ENCODE assay signal across 8 mouse cellular contexts in genomic region chr13:88823522-88824419, GRCm38 (mm10). TPM values are rescaled to one million over a fixed set of nuclear protein-coding genes. Genes with fewer than 3 reads are reported as not detected.
DNase-seq lines count a peak whose midpoint lies in the region; ATAC-seq and TF ChIP-seq lines count a peak whose summit lies in the region.

No protein-coding gene starts in this region.

- peaks cover 15% of the 10 kb centered on the region for H3K4me1 ChIP-seq in heart, embryonic 16.5 days (ENCODE audit: control insufficient read depth, insufficient read depth, low read length)
- no peaks in the 10 kb centered on the region for H3K4me1 ChIP-seq in heart, adult 2 months (ENCODE audit: control insufficient read depth, insufficient read depth, low read length)
- peaks cover 5% of the 10 kb centered on the region for H3K4me1 ChIP-seq in hindbrain, embryonic 16.5 days (ENCODE audit: control insufficient read depth, insufficient read depth, low read depth, low read length)
- H3K4me1 ChIP-seq in midbrain, embryonic 14.5 days (ENCODE audit: control insufficient read depth, insufficient read depth, low read length) = peaks cover 4% of the 10 kb centered on the region; the same call in 1 of the 2 replicates

- no peak overlapping the region for H3K27ac ChIP-seq in heart, embryonic 16.5 days (ENCODE audit: low read length)
- H3K27ac ChIP-seq in heart, adult 2 months = no peak overlapping the region
- peak overlapping the region; percentile 81 for H3K27ac ChIP-seq in hindbrain, embryonic 16.5 days (ENCODE audit: low read depth, low read length)
- peak overlapping the region; percentile 84 for H3K27ac ChIP-seq in midbrain, embryonic 14.5 days (replicated peaks; ENCODE audit: low read depth, low read length)

- TF ChIP-seq CTCF in heart, adult 2 months (IDR thresholded peaks at IDR 0.05) = no peak

- under 1% methylated on average over 25 of the region's 25 CpGs for WGBS in heart, embryonic 16.5 days
- 3% methylated on average over 25 of the region's 25 CpGs for WGBS in heart, adult 2 months
- under 1% methylated on average over 25 of the region's 25 CpGs for WGBS in hindbrain, embryonic 16.5 days
- WGBS in midbrain, embryonic 14.5 days = under 1% methylated on average over 25 of the region's 25 CpGs

- 0 out of 2 replicates have a peak, but pooled peaks have one; percentile 45 for ATAC-seq in heart, embryonic 16.5 days (replicated peaks; ENCODE audit: extremely low read depth, insufficient read depth, low FRiP score)
- peak; percentile 78 for ATAC-seq in hindbrain, embryonic 16.5 days
- ATAC-seq in midbrain, embryonic 14.5 days (ENCODE audit: low FRiP score, low TSS enrichment) = peak; percentile 78

- peak overlapping the region; percentile 80 for H3K4me3 ChIP-seq in heart, embryonic 16.5 days (ENCODE audit: low read length)
- no peak overlapping the region for H3K4me3 ChIP-seq in heart, adult 2 months
- peak overlapping the region; percentile 74 for H3K4me3 ChIP-seq in hindbrain, embryonic 16.5 days (ENCODE audit: low read length)
- H3K4me3 ChIP-seq in midbrain, embryonic 14.5 days (replicated peaks; ENCODE audit: low read depth, low read length) = peak overlapping the region; percentile 79

- H3K4me2 ChIP-seq in heart, embryonic 16.5 days (ENCODE audit: low read depth, low read length) = peak overlapping the region; percentile 99
- H3K4me2 ChIP-seq in hindbrain, embryonic 16.5 days (ENCODE audit: low read length) = peak overlapping the region; percentile 85
- H3K4me2 ChIP-seq in midbrain, embryonic 14.5 days (ENCODE audit: low read length) = peak overlapping the region; percentile 80

- no peaks in the 10 kb centered on the region for H3K36me3 ChIP-seq in heart, embryonic 16.5 days (ENCODE audit: control insufficient read depth, insufficient read depth)
- H3K36me3 ChIP-seq in heart, adult 2 months (ENCODE audit: control insufficient read depth, insufficient read depth, low read length) = no peaks in the 10 kb centered on the region
- H3K36me3 ChIP-seq in hindbrain, embryonic 16.5 days (ENCODE audit: control insufficient read depth, insufficient read depth, low read length) = no peaks in the 10 kb centered on the region
- no peaks in the 10 kb centered on the region for H3K36me3 ChIP-seq in midbrain, embryonic 14.5 days (ENCODE audit: control insufficient read depth, insufficient read depth, low read length)

- TF ChIP-seq POLR2A in heart, adult 2 months (IDR thresholded peaks at IDR 0.05; ENCODE audit: insufficient read depth, low read depth, low read length) = no peak

- TF ChIP-seq EP300 in heart, adult 2 months (IDR thresholded peaks at IDR 0.05; ENCODE audit: insufficient read depth, low read depth, low read length) = no peak

- peak overlapping the region; percentile 58 for H3K9ac ChIP-seq in heart, embryonic 16.5 days (ENCODE audit: low read length)
- H3K9ac ChIP-seq in heart, adult 2 months (ENCODE audit: low read depth, low read length) = no peak overlapping the region
- H3K9ac ChIP-seq in hindbrain, embryonic 16.5 days (ENCODE audit: low read depth, low read length) = peak overlapping the region; percentile 91
- H3K9ac ChIP-seq in midbrain, embryonic 14.5 days (replicated peaks; ENCODE audit: low read length) = peak overlapping the region; percentile 91

- H3K9me3 ChIP-seq in heart, embryonic 16.5 days (replicated peaks; ENCODE audit: control insufficient read depth, low read length) = no peaks in the 10 kb centered on the region
- no peaks in the 10 kb centered on the region for H3K9me3 ChIP-seq in hindbrain, embryonic 16.5 days (ENCODE audit: control insufficient read depth, low read length)
- no peaks in the 10 kb centered on the region for H3K9me3 ChIP-seq in midbrain, embryonic 14.5 days (ENCODE audit: control insufficient read depth, low read length)

- H3K79me2 ChIP-seq in heart, adult 2 months (replicated peaks; ENCODE audit: control insufficient read depth, insufficient read depth, low read length) = no peaks in the 10 kb centered on the region

- no peak for DNase-seq in heart, adult 2 months
- DNase-seq in embryo, embryonic 9.5 days (ENCODE audit: extremely low spot score) = peak; percentile 58
- DNase-seq in left cerebral cortex, postnatal 36 days (ENCODE audit: low spot score in 2 of 2) = peak; percentile 59 to 62
- peak; percentile 86 for DNase-seq in midbrain, embryonic 14.5 days
- peak; percentile 26 for DNase-seq in yolk sac, embryonic 10.5 days (ENCODE audit: low spot score)
- no peak for DNase-seq in urinary bladder, postnatal 36 days (ENCODE audit: low spot score in 2 of 2)

- H3K27me3 ChIP-seq in heart, embryonic 16.5 days (ENCODE audit: control insufficient read depth, insufficient read depth, low read length) = peaks cover 6% of the 10 kb centered on the region; the same call in 1 of the 2 replicates
- H3K27me3 ChIP-seq in heart, adult 2 months (ENCODE audit: control insufficient read depth, insufficient read depth, low read length) = peaks cover 9% of the 10 kb centered on the region
- no peaks in the 10 kb centered on the region for H3K27me3 ChIP-seq in hindbrain, embryonic 16.5 days (replicated peaks; ENCODE audit: control insufficient read depth, insufficient read depth, low read length)
- H3K27me3 ChIP-seq in midbrain, embryonic 14.5 days (ENCODE audit: control insufficient read depth, insufficient read depth, low read length) = no peaks in the 10 kb centered on the region

- intact Hi-C loops in heart, adult 2 months (cut with DNase I) = no loop called here
- intact Hi-C loops in left cerebral cortex, postnatal 36 days (cut with DNase I) = loop anchor here (10.0 kb wide), 2 partner anchors 209 to 711 kb away; partner anchors contain the start of gene Hapln1

RNA-seq across cellular contexts. Expression of gene Edil3, which starts 2.5 kb away (rescaled TPM):
- 1.7 and 2.4 TPM in 2 replicates for polyA plus RNA-seq in heart, embryonic 16.5 days (2015; fragmentation: Nextera tagmentation; extraction: Ambion mirVana)
- under 1 TPM; 0.10 to 0.30 TPM for total RNA-seq in heart, adult 2 months (2021)
- polyA plus RNA-seq in heart, adult 2 months (2012; rRNA removed) = 0.12 and 0.16 TPM in 2 replicates
- polyA plus RNA-seq in hindbrain, embryonic 16.5 days (2015; fragmentation: Nextera tagmentation; extraction: Ambion mirVana) = 62.3 and 63.7 TPM in 2 replicates
- 10 to 100 TPM; 87.5 to 88.0 TPM for total RNA-seq in left cerebral cortex, postnatal 36 days (2021)
- 51.0 and 57.0 TPM in 2 replicates for polyA plus RNA-seq in midbrain, embryonic 14.5 days (2014; fragmentation: Nextera tagmentation; extraction: Ambion mirVana)

Comparison
In these comparisons a context has a peak if more than half of its experiments do, and no peak if none do; other contexts are left out.
1. H3K27ac ChIP-seq: peak in hindbrain, embryonic 16.5 days (single experiment) and midbrain, embryonic 14.5 days (single experiment); none in heart, embryonic 16.5 days (single experiment) and heart, adult 2 months (single experiment).
2. DNase-seq: peak in embryo, embryonic 9.5 days (single experiment), left cerebral cortex, postnatal 36 days (2 of 2), midbrain, embryonic 14.5 days (single experiment) and yolk sac, embryonic 10.5 days (single experiment); none in heart, adult 2 months (0 of 2) and urinary bladder, postnatal 36 days (0 of 2).
3. RNA of gene Edil3, which starts 2.5 kb away (polyA plus RNA-seq): 62.3 to 63.7 TPM in hindbrain, embryonic 16.5 days and 51.0 to 57.0 TPM in midbrain, embryonic 14.5 days; 1.7 to 2.4 TPM in heart, embryonic 16.5 days and 0.12 to 0.16 TPM in heart, adult 2 months; every median in the first group is over 10 times any median in the second.
4. Peak in every context shown above with its lines, with median percentiles within 50 percentile points of each other: ATAC-seq and H3K4me2 ChIP-seq.